Mouse (Mus musculus) brain, embryonic 14.5 days (tissue): ENCODE results near the gene Clcn5. TPM values are rescaled to one million over a fixed set of nuclear protein-coding genes. Genes with fewer than 3 reads are reported as not detected.

Experiments used
- DNase-seq: peaks from one replicate; pipeline ENCODE4 v3.0.0-alpha.2; 2011; ENCODE audit warnings: low read depth
- CTCF ChIP-seq: fragments of 200-500 bp; IDR thresholded peaks from 2 replicates; pipeline ENCODE4 v1.5.1; 2012; ENCODE audit warnings: inconsistent platforms, mild to moderate bottlenecking, moderate library complexity, borderline replicate concordance; ENCODE audit not compliant: insufficient read depth, insufficient read length; ENCODE audit errors: extremely low read depth
- POLR2A ChIP-seq: fragments of 200-500 bp; IDR thresholded peaks from 2 replicates; pipeline ENCODE4 v1.6.1; 2012; ENCODE audit warnings: mild to moderate bottlenecking, inconsistent platforms, borderline replicate concordance; ENCODE audit not compliant: poor library complexity, insufficient read depth, insufficient read length, severe bottlenecking; ENCODE audit errors: extremely low read depth
- polyA plus RNA-seq: library from polyadenylated mRNA; depleted of rRNA; stranded (reverse); fragments of >200 nt; gene quantifications from 2 replicates; pipeline ENCODE4 v1.2.3, GENCODE M21; 2012; rRNA removed

The Clcn5 gene
- polyA plus RNA-seq, 1 experiment: 13.2 TPM

DNA sequence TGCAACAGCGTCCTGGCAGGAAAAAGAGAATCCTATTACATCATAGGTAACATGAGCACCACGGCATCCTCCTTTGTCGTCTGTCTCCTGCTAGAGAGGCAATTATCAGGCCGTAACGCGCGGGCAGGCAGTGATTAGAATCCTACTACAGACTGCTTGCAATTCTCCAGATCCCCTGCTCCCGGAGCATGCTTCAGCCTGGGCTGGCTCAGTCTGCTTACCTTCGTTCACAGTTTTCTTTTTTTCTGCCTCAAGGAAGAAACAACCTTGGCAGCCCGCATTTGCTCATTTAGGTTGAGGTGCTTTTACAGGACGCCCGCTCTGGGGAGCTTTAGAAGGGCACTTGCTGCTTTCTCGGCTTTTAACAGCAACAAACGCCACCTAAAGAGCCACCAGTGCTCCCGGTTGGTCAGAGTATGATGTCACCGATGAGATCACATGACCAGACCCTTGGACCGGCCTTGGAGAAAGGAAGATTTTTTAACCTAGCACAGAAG is 130.8 kb downstream of the Clcn5 start:
- DNase-seq: peak; percentile 88
- peak; percentile 18; the same call in 1 of the 2 replicates for TF ChIP-seq POLR2A
- no peak for TF ChIP-seq CTCF

DNA sequence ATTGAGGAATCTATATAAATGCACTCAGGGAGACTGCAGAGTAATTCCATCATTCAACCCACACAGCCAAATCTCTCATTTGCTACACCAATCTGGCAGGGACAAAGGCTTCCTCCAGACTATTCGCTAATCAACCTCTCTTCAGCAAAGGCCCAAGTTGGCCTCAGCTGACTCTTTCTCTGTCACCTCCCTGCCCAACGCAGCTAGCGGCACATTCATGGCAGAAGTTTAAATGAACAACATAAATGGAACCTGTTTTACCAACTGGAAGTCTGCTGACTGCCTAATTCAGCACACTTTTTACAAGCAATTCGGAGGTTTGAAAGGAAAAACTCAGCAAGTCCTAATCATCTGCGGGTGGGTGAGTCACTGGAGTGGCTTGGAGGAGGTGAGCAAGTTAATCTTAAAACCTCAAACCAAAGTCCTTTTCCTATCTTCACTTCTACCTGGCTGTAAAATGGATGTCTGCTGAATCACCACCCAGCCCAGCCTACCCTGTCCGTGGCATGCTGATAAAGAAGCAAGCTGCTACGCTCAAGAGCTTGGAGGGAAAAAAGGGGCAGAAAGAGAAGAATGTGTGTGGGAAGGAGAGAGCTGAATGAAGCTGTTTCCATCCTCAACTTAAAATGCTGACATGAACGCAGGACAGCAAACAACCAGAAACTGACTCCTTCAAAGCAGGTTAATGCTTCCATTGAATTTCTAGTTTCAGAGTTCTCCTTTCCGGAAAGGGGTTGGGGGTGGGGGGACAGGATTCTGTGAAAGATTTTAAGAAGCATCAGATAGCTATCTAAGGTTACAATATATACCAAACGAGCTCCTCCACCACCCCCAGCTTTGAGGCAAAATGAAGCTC is 131.5 kb downstream of the Clcn5 start:
- TF ChIP-seq POLR2A (no peak), CTCF (no peak)
- peak; percentile 70 for DNase-seq

DNA sequence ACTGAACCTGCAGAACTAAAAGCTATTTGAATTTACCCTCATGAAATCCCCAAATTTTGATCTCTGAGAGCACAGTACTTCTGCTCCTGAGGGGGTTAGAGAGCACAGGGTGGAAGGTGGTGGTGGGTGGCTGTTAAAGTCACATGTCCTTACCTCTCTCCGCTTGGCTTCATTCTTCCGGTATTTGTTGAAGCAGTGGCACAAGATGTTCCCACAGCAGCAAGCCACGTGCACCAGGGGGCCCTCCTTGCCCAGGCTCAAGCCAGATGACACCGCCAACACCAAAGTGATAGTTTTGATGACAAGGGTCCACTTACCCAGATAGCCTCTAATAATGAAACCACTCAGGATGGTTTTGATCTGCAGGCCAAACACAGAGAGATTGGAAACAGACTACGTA is 149.0 kb downstream of the Clcn5 start:
- TF ChIP-seq POLR2A (no peak), CTCF (no peak)
- DNase-seq: no peak

DNA sequence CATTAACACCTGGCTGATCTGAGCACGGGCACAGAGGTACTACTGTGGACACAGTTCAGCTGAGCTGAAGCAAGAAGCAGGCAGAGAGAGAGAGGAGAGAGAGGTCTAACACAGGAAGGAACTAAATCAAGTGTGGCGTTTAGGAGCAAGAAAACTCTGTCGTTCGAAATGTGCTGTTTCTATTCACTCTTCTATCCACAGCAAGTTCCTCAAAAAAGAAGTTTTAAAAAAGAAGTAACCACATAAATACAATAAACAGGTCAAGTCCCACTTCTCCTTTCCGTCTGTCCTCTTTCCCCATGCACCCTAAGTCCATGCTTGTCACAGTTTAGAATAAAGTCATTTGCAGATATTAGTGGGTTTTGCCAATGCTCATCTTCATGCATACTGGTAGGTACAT is 150.4 kb downstream of the Clcn5 start:
- TF ChIP-seq CTCF: no peak
- no peak for TF ChIP-seq POLR2A
- DNase-seq: no peak

DNA sequence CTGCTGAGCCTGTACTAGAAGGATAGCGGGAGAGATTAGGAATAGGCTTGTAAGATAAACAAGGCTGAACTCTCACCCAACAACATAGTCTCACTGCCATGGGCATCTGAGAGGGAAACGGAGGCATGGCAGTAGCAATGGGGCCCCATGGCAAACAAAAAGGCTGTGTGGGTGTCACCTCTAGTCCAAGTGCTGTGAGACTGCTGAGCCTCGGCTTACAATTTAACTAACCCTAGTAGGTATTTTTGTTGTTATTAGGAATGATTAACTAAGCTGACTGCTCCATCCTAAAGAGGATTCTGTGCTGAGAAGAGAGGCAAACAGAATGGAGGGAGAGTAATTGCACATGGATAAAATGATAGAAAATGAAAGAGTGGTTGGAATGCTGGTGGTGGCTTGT is 161.2 kb downstream of the Clcn5 start:
- no peak for DNase-seq
- TF ChIP-seq POLR2A: no peak
- no peak for TF ChIP-seq CTCF

DNA sequence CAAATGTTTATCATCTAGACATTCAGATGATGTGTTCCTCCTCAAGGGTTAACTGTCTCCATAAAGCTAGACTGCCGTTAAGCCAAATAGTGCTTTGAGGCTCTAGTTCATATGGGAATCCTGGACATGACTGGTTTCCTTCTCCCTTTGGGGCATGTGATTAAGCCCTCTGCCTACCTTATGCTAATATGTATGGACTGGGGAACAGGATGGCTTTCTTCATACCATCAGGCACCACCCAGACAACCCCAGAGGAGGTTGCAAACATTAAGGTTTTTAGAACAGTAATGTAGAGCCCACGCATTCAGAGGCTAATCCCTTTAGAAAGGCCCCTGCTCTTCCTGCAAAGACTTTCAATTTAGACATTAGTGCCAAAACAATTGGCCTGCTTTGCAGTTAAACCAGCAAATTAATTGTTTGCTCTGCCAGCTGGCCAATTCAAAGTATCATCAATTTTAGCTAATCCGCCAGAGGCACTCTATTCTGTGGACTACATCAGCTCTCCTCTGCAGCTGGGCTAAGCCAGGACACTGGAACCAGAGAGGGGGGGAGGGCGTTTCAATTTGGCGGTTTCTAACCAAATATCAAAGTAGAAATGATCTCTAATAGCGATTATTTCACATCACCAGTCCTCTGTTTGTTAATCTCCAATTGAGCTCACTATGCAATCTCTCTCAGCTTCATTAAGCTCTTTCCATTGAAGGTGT is 163.0 kb downstream of the Clcn5 start:
- TF ChIP-seq POLR2A: no peak
- no peak for TF ChIP-seq CTCF

DNA sequence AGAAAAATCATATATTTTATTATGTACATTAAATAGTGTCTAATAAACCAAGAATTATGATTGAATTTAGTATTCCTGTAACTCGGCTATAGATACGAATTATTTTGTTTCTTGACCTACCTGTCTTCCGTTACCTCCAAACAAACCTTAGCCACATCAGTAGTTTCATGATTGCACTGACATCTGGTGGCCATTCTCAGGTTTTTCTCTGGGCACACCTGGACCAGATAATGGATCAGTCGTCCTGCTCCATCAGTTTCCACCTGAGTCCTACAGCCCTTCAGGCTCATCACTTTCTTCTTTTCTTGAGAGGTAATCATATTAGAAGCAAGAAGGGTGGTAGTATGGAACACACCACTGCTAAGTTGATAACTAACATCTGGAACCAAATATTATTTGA is 169.0 kb downstream of the Clcn5 start:
- TF ChIP-seq POLR2A: no peak
- TF ChIP-seq CTCF: peak; percentile 13; the same call in 1 of the 2 replicates
- DNase-seq: peak; percentile 6

More for the DNA sequence above, 163.0 kb downstream of the Clcn5 start:
- peak; percentile 57 for DNase-seq

DNA sequence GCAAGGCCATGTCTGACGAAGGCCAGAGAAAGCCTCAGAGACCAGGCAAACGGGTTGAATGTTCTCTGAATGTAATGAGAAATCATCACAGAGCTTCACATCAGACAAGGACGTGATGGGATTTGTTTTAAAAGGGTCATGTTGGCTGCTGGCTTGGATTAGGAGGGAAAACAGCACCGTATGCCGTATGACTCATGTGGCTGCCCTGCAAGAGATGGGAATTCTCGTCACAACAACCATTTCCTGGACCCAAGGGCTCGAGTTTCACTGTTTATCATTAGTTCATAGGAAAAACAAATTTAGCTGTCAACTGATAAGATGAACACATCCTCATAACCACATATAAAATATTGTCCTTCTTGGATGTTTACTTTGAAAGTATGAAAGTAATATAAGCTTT is 173.0 kb downstream of the Clcn5 start:
- TF ChIP-seq CTCF (no peak), POLR2A (no peak)
- no peak for DNase-seq

DNA sequence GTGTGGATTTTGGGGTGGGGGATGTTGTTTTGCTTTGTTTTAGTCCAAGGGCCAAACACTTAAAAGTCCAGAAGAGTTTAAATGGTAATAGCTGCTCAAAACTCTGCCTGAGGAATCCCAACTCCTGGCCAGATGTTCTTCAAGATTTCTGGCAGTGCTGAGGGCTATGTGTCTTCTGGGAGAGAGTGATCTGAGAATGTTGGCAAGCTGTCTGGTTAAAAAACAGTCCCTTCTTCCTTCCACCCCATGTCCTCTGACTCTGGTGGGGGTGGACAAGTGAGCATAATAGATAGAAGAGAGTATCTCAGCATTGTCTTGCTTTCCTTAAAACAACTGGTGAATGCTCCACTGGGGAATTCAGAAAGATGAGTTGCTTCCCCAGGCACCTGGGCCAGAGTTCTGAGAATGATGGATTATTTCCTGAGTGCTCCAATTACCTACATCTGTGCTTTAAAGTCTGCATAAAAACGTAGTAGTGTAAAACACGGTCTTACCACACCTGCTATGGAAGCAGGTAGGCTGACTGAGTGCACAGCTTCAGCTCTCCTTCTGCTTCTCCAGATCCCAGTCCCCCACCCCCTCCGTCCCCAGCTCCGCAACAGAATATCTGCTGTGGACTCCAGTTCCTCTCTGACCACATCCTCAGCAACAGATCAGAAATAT is 197.4 kb downstream of the Clcn5 start:
- no peak for TF ChIP-seq POLR2A
- TF ChIP-seq CTCF: no peak
- no peak for DNase-seq

DNA sequence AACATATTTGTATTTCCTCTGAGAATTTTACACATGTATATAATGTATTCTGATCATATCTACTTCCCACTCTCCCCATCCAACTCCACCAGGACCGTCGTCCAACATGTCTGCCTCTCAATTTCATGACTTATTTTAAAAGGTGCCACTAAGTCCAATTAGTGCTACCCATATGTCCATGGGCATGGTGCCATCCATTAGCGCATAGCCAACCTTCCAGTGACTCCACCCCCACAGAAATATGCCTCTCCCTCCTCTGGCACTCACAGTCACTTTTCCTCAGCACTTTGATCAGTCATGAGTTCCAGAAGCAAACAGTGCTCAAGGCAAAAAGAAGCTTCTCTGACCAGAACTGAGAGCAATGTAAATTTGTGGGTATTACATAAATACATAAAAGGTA is 204.3 kb downstream of the Clcn5 start:
- peak; percentile 67 for DNase-seq
- no peak for TF ChIP-seq POLR2A
- no peak for TF ChIP-seq CTCF

Other genes starting within 250 kb of the Clcn5 start
- 6.0 and 9.4 TPM in 2 replicates for gene Usp27x, start 56.5 kb upstream of the Clcn5 start, polyA plus RNA-seq